Mouse (Mus musculus) adrenal gland (tissue): Measurements from ENCODE around the gene Poc1b.
"Not testable (repeated sequence)": the region's sequence is repeated elsewhere in the genome, so short reads cannot be mapped to it uniquely, and the experiment has no call there.

ENCODE experiments used
- intact Hi-C: fragments of 180-260 bp; cut with DNase I; formaldehyde crosslinking; loops from one replicate; pipeline ENCODE4 v1.15.1; 2025

Gene Poc1b

DNA sequence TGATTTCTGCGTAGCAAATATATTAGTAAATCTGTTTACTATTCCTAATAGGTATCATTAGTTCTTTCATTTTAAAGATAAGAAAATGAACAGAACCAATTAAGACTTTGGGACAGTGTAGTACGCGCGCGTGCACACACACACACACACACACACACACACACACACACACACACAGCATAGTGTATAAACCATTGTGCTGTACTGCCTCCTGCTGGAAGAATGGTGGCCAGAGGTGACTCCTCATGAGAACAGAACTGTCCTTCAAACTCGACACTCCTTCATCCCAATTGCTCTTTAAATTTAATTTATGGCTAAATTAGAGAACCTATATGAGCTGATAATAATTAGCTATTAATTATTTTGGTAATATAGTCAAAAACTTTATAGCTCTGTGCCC, 45.2 kb downstream of the Poc1b start:
- intact Hi-C loops = loop anchor here (5.0 kb wide), 1 partner anchor 55 kb away; no protein-coding TSS in a partner anchor

DNA sequence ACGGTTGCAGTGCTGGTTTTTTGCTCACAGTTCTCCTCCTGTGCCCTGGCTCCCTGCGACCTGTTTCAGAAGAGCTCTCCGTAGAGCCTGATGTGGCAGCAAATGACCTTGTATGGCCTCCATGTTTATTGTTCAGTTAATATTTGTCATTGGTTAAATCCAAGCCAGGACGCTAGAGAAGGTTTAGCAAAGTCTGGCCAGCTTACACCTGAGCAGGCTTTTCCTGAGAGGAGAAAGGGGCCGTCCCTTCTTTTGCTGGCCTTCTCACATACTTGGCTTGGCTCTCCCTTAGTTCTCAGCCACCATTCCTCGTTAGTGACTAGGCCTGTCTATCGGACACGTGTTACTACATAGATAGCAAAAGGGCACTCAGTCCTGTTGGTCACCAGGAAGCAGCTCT, 47.8 kb downstream of the Poc1b start:
- intact Hi-C loops = loop anchor here (5.0 kb wide), 1 partner anchor 57 kb away; no protein-coding TSS in a partner anchor

DNA sequence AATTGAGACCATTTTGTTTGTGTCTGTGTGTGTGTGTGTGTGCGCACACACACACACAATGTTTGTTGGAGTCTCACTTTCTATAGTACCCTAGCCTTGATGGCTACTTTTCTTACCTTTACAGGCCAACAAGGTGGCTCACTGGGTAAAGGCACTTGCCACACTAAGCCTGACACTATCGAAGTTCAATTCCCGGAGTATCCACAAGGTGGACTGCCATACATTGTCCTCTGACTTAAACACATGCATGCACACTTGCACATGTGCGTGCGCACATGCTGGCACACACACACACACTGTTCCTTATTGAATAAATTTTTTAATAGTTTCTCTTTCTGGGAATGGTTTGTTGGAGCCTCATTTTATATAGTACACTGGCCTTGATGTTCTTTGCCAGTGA, 50.0 kb downstream of the Poc1b start:
- intact Hi-C loops = no loop called here

DNA sequence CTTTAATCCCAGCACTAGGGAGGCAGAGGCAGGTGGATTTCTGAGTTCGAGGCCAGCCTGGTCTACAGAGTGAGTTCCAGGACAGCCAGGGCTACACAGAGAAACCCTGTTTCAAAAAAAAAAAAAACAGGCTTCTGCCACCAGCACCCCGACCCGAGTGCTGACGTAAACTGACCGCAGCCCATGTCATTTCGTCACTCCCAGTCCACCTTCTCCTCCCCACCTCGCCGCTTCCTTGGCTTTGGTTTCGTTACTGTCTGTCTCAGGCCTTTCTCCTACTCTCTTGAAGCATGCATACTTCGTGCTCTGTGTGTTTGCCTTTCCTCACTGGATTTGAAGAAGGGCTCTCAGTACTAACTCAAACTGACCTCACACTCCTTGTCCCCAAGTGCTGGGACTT, 50.9 kb downstream of the Poc1b start:
- intact Hi-C loops = not testable (repeated sequence)

DNA sequence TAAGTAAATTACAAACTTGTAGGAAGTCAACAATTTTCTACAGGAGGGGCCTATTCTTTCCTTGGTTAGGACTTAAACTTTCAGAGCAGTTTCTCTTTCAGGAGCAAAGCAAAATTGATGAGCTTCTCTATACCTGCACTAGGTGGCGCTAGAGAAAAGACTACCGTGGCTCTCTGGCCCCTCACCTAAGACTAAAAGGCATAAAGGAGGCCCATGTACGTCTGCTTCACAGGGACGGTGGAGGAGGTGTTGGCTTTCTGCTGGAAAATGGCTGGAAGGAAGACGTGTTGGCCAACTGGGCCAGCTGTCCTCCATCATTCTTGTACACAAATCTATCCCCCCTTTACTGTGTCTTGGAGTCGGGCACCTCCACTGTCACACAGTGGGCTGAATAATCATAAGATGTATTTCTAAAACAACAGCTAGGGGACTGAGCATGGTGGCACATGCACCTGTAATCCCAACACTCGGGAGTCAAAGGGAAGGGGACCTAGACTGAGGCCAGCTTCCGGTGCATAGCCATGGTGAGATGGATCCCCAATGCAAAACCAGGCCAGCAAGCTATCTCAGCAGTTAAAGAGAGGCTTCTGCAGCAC, 55.2 kb downstream of the Poc1b start:
- intact Hi-C loops = loop anchor here (2.0 to 10.0 kb wide), 2 partner anchors 303 to 457 kb away; no protein-coding TSS in a partner anchor

DNA sequence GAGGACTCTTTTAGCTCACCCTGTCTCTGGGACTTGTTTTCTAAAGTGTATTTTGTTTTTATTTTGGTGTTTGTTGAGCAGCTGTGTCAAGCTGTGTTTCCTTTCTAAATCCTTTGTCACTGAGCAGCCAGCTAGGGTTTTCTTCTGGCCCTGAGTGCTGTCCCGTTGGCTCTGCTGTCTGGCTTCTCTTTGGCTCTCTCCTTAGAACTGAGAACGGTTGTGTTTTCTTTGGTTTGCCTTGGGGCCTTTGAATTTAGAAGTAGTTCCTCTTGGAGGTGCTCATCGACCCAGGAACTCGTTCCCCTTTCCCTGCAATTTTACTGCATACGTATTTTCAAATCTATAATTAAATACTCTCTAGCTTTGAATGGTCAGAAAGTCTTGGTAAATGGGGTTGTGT, 56.2 kb downstream of the Poc1b start:
- intact Hi-C loops = loop anchor here (2.0 to 10.0 kb wide), 2 partner anchors 302 to 456 kb away; no protein-coding TSS in a partner anchor

DNA sequence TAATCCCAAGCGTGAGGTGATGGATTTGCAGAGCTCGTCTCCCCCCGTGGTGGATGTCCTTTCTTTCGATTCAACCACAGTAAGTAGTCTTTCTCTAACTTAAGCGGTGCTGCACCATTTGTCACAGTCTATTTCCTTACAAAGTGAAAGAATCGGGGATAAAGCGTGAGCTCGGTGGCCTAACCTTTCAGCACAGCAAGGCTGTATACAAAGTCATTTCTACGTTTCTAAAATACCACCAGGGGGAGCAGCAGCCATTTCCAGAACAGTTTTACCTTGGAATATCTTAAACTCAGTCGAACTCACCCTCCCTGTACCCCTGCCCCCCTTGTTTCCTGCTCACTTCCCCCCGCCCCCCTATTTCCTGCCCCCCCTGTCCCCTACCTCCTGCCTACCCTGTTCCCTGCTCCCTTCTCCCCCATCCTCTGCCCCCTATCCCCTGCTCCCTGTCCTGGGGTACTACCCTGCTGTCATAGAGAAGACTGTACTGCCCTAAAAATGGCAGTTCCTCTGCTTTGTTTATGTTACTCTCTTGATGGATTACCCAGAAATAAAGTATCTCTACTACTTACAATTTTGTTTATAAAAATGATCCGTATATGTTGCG, 58.1 kb downstream of the Poc1b start:
- intact Hi-C loops = loop anchor here (2.0 to 10.0 kb wide), 3 partner anchors 247 to 412 kb away; no protein-coding TSS in a partner anchor

DNA sequence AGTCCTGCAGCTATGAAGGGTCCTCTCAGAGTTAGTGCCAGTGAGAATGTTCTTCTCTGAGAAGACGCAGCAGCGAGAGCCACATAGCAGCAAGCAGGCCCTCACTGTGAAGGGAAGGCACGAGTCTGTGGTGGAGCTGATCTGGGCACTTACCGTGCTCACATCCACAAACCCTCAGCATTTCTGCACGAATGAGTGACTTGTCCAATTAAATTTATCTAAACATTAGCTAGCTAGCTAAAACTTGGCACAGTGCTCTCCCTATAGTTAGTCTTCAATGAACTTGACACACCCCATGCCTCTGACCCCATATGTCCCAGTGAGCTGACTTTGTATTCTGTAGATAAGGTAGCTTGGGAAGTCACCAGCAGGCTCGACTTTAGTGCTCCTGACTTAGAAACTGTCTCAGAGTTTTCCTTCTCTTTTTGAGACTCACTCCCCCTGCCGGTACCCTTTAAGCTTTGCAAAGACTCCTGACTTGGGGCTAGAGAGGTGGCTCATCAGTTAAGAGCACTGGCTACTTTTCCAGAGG, 59.0 kb downstream of the Poc1b start:
- intact Hi-C loops = loop anchor here (2.0 to 10.0 kb wide), 3 partner anchors 246 to 411 kb away; no protein-coding TSS in a partner anchor

DNA sequence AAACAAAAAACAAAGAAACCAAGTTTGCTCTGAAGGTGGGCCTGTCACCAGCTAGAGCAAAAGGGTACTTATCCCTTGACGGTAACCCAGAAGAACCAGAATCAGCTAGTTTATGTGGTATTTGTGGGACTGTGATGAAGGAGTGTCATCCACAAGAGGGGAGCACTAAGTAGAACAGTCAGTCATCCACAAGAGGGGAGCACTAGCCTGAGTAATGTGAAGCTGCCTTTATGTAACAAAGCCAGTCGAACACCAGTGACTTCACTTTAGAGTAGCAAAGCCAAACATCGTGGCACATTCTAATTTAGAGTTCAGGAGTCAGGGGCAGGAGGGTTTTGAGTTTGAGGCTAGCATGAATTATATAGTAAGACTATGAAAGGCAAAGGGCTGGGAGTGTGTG, 59.6 kb downstream of the Poc1b start:
- intact Hi-C loops = loop anchor here (5.0 to 10.0 kb wide), 2 partner anchors 246 to 298 kb away; no protein-coding TSS in a partner anchor

DNA sequence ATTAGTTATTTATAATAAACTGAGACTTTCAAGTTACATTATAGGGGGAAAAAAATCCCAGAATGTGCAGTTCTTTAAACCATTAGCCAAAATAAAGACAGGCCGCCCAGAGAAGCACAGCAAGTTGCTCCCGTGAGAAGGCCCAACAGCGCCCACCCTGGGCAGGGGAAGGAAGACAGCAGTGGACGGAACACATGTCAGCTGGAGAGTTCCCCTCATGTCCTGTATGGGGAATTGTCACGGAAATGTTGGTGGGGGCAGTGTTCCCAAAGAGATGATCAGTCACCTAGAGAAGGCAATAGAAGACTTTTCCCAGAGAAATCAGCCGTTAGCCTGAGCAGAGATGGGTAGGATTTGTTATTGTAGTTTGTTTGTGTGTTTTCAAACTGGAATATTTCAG, 61.6 kb downstream of the Poc1b start:
- intact Hi-C loops = loop anchor here (5.0 to 10.0 kb wide), 2 partner anchors 244 to 296 kb away; no protein-coding TSS in a partner anchor

DNA sequence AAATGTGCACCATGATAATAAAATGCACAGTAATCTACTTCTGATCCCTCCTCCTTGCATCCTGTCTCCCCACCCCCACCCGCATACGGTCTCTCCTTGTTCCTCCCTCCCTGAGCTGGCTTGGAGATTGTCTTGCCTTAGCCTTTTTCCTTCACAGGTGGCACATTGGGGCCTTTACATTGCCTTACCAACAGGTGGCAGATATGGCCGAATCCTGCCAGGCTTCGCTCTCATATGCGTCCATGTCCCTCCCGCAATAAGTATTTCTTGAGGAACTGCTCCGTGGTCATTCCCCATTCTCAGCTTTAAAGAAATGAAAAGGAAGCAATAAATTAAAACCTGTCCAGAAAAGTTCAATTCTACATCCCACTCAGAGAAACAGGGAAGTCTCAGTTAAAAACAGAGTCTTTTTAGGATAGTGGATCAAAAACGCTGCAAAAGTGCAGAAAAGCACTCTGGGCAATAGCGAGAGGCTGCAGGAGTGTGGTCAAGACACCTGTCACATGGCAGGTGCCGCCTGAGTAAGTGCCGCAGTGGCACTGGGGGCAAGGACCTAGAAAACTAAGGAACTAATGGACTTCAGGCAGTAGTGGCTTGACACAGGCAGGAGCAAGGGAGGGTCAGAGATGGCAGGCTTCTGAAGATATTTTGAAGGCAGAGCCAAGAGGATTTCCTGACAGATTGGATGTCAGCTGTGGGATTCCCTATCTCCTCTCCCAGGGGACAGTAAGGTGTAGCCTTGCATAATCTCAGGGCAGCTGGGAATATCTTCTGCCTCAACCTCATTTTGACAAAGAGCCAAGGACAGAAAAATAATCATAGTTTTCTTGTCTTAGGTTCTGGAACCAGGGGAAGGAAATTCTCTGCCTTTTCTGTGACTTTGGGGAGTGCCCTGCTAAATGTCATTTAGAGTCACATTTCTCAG, 62.3 kb downstream of the Poc1b start:
- intact Hi-C loops = loop anchor here (5.0 to 10.0 kb wide), 2 partner anchors 243 to 296 kb away; no protein-coding TSS in a partner anchor

DNA sequence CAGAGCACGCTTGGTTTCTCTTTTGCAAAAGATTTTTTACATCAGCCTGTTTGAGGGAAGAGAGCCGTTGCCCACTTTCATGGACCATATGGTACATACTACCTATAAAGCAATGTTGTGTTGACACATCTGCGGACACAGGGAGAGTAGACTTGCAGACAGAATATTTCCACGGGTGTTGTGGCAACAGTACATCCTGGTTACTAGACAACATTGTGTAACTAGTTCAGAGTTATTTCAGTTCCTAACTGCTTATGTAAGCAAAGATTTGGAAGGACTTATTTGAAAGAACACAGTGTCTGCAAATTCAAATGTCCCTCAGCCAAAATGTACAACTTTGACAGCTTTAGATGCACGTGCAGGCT, 62.9 kb downstream of the Poc1b start:
- intact Hi-C loops = loop anchor here (5.0 to 10.0 kb wide), 2 partner anchors 243 to 295 kb away; no protein-coding TSS in a partner anchor

DNA sequence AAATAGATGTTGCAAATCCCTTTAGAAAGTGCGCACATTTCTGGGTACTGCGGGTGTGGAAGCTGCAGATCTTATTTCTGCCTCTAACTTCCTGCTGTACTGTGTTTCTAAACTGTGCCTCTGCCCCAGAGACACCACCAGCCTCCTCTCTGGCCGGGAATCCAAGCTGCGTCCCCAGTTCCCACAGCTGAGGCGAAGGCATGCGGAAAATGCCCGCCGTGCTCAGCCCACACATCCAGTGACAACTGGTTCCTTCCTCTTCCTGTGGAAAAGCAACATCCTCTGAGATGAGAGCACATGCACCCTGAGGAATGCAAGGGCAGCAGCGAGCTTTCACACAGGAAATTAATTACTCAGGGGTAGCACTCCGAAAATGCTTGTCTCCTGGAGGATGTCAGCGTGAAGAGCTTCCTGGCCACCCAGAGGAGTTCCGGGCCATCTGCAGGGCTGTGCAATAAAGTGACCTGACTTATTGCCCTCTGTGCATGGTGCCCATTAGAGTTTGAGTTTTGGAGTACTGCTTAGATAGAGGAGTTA, 65.2 kb downstream of the Poc1b start:
- intact Hi-C loops = no loop called here

DNA sequence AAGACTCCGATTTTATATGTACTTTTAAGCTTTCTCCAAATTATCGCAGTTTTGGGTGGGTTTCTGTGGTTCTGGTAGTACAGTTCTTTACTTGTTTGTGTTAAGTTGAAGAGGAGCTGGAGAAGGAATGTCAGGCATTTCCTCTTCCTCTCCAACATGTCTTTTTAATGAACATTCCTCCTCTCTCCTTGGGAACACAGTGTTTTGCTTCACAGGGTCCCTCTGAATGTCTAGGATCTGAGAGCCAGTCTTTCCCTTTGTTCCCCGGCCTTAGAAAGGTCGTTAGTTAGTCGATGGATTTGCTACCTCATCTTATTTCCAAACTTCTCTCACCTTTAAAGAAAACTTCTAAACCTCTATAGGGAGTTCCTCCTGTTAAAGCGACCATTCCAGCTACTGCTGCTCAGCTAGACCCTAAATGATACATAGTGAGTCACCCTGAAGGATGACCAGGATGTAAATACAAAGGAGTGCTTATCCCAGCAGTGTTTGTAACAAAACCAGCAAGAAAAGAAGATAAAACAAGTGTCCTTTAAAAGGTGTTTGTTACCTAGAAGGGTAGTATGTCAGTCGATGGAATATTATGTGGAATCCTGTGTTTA, 66.2 kb downstream of the Poc1b start:
- intact Hi-C loops = no loop called here

DNA sequence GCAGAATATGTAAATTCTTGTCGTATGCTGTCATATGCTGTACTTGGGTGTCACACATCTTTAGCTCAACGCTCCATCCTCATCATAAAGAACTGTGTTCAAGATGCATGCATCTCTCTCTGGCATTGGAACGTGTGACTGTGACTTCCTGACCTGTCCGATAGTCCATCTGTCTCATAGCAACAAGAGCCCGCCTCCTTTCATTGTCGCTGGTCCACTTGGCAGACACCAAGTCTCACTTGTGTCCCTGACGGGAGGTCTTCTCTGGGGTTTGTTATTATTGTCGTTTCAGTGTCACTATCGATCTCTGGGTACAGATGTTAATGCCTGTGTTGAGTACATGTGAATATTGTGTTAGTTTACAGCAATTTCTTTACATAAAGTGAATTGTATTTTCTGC, 70.1 kb downstream of the Poc1b start:
- intact Hi-C loops = no loop called here

DNA sequence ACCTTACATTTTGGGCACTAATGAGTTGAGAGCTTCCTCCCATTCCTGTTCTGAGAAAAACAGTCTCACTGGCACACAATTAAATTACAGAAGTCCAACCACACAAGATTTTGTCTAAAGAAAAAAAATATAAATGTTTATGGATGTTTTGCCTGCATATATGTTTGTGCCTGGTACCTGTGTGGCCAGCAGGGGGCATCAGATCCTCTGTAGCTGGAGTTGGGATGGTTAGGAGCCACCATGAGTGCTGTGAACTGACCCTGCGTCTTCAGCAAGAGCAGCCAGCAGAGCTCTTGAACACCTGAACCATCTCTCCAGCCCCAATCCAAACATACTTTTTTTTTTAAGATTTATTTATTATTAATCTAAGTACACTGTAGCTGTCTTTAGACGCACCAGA, 71.3 kb downstream of the Poc1b start:
- intact Hi-C loops = no loop called here

DNA sequence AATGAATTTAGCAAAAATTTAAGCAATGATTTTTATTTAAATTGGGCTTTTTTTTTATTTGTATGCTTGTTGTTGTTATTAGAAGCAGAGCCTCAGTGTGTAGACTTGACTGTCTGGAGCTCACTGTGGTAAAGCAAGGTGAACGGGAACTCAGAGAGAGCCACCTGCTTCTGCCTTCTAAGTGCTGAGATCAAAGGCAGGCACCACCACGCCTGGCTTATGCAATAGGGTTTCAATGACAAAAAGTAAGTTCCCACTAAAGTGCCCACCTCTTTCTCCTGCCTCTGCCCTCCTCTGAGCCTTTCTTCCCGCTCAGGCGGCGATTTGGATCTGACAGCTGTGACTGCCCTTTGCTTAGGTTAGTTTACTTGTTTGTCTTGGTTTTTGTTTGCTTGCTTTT, 72.3 kb downstream of the Poc1b start:
- intact Hi-C loops = no loop called here

DNA sequence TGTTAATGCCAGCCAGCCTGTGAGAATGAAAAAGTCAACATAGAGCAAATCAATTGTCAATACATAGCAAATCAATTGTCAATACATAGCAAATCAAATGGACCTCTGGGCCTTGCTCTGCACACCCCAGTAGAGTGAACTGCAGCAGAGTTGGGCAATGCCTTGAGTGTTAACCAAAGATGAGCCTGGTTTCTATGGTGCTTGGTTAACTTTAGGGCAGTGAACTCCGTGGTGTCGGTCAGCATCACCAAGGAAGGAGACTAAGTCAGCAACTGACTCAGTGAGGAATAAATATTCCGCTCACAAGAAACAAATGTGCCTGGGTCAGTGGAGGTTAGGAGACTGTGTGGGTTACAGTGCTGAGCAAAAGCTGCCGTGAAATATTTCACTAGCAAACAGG, 72.7 kb downstream of the Poc1b start:
- intact Hi-C loops = no loop called here

DNA sequence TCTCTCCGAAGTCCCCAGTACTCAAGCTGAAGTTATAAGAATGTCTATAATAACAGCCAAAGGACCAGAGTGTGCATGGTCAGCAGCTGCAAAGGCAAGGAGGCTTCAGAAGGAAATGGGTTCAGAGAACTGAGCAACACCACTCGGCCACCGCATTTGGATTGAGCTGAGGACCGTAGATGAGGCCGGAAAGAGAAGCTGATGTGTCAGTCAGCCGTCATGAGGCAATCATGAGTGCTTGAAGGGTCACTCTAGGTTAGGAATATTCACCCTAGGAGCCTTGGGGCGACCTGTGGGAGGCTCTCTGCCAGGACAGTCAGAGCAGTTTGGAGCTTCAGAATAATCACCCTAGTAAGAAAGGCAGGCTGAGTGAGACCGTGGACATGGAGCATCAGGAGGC, 74.7 kb downstream of the Poc1b start:
- intact Hi-C loops = no loop called here

DNA sequence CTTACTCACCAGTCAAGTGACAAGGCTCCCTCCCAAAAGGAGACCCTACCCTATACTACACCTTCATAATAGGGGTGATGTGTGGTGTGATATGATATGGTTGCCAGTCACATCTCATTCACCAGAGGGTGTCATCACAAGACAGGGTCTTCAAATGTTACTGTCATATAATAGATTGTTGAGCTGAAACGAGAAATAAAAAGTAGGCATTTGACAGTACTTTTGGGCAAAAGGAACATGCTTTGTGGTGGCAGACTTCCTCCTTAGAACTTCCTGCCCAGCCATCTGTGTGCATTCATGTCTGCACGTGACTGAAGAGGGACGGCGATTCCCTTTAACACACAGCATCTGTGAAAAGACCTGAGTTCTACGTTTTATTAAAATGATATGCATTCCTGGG, 75.3 kb downstream of the Poc1b start:
- intact Hi-C loops = no loop called here

DNA sequence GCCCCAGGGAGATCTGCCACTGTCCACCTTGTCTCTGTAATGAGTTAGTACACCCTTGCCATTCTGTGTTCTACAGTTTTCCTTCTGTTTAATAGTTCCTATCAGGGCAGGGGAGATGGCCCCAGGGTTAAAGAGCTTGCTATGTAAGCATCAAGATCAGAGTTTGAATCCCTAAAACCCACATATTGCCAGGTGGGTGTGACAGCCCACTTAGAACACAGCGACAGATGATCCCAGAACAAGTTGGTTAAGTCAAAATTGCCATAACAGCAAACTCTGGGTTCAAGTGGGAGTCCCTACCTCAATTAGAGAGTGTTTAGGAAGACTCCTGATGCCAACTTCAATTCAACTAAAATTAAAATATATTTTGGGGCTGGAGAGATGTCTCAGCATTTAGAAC, 81.3 kb downstream of the Poc1b start:
- intact Hi-C loops = no loop called here
